Mouse (Mus musculus) cerebellum, adult 9-10 months (tissue): ENCODE measurements around the gene Pknox1.
"Not testable (repeated sequence)": the region's sequence is repeated elsewhere in the genome, so short reads cannot be mapped to it uniquely, and the experiment has no call there.

Experiments used
- DNase-seq: peaks from one replicate; pipeline ENCODE4 v3.0.0; 2022

Pknox1 gene

DNA sequence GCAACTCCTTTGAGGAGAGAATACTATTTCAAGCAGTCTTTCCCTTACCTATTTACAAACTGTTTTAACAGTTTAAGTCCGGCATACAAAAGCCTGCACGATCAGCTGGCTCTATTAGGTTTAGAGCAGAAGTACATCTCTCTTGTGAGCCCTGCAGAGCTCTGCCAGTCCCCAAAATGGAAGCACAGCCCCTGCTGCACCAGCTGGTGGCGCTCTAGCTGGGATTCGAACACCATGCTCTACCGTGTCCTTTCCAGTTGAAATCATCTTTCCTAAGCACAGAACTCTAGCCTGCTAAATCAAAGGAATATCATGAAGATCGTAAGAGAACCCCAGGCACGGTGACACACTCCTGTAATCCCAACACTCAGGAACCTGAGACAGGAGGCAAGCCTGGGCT is 41.9 kb downstream of the Pknox1 start:
- no peak for DNase-seq

GRCm38 (mm10) chr17:31607256-31607951 is 42.9 kb downstream of the Pknox1 start:
- no peak for DNase-seq

- not testable (repeated sequence) for DNase-seq
These were observed 44.6 kb downstream of the Pknox1 start for GRCm38 (mm10) chr17:31609173-31609572.

DNA sequence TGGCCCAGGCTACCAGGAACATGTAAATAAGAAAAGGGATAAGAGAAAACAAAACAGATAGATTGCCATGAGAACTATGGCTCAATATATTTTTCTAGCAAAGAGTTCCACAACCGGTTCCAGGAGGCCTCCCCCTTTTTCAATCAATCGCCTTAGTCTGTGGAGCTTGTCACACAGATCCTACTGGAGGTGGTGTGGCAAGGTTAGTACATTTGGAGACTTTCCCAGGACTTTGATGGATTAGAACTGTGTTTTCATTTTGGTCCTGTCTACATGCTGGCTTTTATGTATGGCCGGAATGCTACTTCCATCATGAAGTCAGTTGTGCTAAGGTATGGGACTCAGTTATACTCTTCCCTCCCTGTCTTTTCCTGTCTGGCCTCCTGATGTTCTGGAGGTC is 45.4 kb downstream of the Pknox1 start:
- no peak for DNase-seq

DNA sequence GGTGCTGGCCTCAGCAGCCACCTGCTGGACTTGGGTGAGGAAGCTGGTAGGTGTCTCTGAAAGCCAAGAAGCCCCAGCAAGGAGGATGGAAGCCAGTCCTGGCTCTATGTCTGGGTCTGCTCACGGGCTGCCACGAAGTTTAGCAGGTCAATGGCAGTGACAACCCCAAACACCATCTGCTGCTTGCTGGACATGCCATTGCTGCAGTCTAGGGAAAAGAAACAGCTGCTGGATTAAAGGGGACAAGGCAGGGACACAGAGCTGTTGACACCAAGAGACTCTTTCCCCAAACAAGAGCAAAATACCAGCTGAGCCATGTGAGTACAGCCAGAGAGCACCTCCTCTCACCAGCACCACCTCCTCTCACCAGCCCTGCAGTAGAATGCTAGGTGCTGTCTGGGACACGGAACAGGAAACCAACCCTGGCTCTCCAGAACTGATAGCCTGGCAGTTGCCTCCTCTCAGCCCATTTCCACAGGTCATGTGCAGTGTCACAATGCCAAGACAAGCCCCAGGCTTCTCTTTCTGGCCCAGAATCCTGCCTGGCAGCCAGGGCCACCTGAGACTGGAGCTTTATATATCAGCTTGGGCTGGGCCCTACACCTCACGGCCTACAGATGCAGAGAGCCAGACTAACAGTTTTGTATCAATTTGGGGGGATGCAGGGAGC is 48.7 kb downstream of the Pknox1 start:
- DNase-seq = no peak

DNA sequence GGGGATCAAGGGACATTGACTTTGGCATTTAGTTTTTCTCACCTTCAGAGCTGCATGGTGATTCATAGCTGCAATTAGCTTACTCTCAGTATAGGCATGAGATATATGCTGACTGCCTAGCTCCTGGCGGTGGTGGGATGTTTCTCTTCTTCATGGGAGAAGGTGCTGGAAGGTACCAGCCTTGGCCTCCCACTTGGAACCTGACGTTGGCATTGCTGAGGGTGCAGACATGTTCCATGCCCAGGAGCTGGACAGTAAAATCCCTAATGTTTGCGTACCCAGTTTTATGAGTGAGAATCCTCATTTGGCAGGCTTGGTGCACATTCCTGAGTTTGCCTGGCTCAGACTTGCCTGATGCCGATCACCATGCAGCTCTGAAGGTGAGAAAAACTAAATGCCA is 58.6 kb downstream of the Pknox1 start:
- DNase-seq = no peak

GRCm38 (mm10) chr17:31627961-31628360 is 63.4 kb downstream of the Pknox1 start:
- DNase-seq = no peak

- DNase-seq = no peak
These were observed 66.7 kb downstream of the Pknox1 start for GRCm38 (mm10) chr17:31631081-31631800.

GRCm38 (mm10) chr17:31633007-31633406 is 68.5 kb downstream of the Pknox1 start:
- no peak for DNase-seq

- DNase-seq = no peak
These were observed 70.4 kb downstream of the Pknox1 start for GRCm38 (mm10) chr17:31634896-31635295.

DNA sequence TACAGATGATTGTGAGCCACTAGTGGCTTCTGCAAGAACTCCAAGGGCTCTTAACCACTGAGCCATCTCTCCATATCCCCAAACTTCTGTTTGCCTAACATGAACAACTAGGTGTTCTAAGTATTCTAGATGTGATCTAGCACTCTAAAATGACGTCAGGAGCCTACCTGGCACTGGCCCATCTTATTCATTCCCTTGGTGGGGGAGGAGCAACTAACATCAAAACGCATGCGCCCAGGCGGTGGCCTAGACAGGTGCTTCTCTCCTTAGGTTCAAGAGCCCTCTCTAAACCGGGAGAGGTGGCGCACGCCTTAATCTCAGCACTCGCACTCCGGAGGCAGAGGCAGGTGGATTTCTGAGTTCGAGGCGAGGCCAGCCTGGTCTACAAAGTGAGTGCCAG is 71.2 kb downstream of the Pknox1 start:
- no peak for DNase-seq

DNA sequence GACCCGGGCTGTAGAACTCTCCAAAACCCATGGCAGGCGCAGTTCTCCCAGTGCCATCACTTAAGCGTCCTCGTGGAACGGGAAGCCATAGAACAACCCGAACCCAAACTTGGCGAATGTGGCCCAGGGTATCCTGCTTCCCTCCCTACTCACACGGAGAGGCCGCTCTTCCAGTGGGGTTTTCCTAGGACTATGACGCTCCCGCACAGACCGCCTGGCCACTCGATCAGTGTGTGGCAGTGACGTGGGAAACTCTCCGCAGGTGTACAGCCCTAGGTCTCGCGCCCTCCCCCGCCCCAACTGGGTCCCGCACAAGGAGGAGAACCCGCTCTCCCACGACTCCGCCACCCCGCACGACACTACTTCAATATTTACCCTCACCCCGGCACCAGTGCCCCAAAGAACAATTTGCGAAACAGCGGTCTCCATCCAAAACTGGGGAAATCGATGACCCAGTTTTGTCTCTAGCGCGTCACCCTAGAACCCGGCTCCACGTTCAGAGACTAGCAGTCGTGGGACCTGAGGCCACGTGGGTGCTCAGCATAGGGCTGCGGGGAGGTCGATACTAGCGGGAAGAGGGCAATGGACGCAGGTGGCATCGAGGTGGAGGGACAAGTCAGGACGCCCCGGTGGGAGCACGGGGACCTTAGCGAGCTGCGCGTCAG is 71.9 kb downstream of the Pknox1 start:
- DNase-seq = no peak

DNA sequence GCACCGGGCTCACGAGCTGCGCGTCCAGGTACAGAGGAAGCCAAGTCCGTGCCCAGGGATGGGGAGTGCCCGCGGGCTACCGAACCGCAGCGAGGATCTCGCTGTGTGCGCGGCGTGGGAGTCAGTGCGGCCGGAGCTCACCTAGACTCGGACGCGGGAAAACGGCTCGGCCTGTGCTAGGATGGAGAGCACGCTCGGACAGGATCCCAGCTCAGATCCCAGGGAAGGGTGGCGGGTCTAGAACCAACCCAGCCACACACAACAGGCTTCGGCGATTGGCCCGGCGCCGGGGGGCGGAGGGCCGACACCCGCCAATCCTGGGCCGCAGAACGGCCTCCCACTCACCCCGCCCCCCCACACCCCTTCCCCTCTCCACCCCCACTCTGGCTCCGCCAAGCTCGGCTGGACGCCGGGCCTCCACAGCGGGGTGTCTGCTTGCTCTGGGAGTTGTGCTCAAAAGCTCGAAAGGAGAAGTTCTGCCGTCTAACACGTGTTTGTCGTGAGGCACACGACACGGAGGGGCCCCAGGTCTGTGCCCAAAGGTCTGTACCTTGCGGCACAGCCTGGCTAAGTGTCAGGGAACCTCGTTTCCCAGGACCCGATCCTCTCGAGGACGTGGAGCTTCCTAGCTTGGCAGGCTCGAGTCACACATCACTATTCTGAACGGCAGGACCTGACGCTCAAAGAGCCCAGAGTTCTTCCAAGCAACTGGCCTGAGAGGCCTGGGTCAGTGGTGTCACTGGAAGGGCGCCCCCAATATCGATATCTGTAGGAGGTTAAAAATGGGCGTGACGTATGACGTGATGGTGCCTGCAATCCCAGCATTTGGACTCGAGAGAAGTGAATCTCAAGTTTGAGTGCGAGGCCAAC is 72.6 kb downstream of the Pknox1 start, which contains the start of gene Cbs:
TSS of gene Cbs (minus strand) at position 297 of the 870 bp plus-strand sequence.
- peak; percentile 27 for DNase-seq

DNA sequence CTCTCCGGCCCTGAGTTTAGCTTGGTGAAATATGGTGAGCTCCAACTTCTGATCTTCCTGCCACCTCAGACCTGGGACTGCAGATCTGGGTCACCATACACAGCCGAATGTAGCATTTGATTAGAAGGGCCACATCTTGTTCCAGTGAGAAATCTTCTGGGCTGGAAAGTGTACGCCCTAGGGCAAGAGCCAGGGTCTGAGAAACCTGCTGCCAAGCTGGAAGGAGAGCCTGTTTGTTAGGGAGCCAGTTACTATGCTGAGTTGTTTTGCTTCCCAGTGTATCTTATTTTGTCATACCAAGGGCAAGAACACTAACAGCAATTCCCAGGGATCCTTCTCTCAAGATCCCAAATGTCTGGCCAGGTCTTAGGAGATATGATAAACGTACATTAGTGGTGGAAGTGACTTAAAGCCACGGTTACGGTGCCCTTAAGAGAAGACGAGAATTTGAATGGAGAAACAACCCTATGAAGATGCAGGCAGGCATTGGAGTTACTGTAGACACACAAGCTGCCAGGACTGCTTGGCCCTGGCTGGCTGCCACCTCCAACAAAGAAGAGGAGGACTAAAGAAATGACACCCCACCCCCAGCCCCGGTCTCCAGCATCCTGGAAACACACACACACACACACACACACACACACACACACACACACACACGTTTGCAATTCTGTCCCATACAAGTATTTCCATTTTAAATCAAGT is 73.5 kb downstream of the Pknox1 start:
- DNase-seq = peak; percentile 23

DNA sequence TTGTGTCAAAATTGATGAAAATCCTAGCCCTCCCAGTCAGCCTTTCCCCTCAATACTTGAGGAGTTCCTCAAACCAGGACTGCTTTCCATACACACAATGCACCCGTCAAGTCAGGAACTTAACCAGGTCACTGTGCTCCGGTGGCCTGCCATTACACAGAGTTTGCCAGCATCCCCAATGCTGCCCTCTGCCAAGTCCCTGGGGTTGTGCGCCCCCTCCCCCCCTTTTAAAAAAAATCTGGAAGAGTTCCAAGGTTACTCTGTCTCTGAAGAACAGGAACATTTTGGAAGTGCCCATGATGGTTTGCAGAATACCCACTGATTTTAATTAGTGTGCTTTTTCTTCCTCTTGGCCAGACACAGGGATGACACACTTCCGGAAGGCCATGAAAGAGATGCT is 75.1 kb downstream of the Pknox1 start:
- no peak for DNase-seq

- DNase-seq = no peak
These were observed 77.8 kb downstream of the Pknox1 start for GRCm38 (mm10) chr17:31642331-31642730.

- DNase-seq = no peak
These were observed 78.4 kb downstream of the Pknox1 start for GRCm38 (mm10) chr17:31642913-31643312.

- DNase-seq = no peak
These were observed 81.9 kb downstream of the Pknox1 start for GRCm38 (mm10) chr17:31646199-31647002.

DNA sequence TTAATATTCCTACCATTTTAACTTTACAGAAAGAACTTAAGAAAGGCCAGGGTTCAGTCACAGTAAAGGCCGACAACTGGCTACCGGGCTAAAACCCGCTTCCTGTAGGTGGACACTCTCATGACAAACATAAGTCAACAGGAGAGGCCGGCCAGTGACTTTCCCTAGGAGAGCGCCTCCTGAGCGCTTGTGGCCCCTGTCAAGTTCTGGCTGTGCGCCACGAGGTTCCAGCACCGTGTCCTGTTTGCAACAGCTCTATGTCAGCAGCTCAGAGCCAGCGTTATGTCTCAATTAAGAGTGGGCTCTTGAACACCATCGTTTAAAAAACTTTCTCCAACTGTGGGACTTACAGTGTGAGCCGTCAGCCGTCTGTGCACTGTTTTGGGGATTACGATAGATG is 87.6 kb downstream of the Pknox1 start:
- no peak for DNase-seq

DNA sequence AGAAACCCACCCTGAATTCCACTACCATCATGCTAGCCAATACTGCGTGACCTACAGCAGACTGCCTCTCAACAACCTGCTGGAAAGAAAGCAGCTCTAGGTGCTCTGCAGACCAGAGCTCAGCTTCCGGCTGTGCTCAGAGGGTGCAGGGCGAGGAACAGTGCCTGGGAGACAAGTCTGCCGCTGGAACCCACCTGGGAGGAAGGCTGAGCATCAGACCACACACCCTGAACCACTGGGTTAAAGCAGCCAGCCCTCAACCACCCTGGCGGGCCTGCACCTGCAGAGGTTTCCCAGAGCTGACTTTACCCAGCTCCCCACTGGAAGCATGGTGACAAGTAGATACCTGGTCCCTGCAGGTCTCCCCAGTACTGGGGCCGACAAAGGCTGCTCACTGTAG is 88.7 kb downstream of the Pknox1 start:
- DNase-seq = no peak

- DNase-seq = no peak
These were observed 90.8 kb downstream of the Pknox1 start for GRCm38 (mm10) chr17:31655366-31655765.
